Mouse (Mus musculus): Measurements from ENCODE around the gene Glyat. TPM values are rescaled to one million over a fixed set of nuclear protein-coding genes. Genes with fewer than 3 reads are reported as not detected.

Gene Glyat
- polyA plus RNA-seq (2015; fragmentation: Nextera tagmentation; extraction: Ambion mirVana): 0.23 and 0.38 TPM in 2 replicates

DNA sequence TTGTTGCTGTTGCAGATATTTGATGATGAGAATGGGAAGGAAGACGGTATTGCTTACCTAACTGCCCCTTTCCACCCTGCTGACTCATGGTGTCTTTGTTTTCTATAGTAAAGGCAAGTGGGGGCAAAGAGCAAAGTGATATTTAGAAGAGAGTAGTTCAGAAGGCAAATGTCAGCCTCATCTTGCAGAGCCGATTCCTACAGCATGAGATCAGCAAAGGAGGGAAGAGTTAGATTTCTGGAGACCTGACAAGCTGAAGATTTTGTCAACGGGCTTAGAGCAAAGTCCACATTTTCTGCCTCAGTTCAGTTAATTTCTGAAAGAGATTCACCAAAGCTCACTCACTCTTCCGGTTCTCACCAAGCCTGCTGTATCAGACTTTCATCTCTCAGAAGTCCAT is at the start of gene Glyat:
Gene Glyat (plus strand): TSS at position 133 of the 400 bp plus-strand sequence.
- H3K9ac ChIP-seq (ENCODE audit: low read depth, low read length): no peak within 1 kb of the TSS
- H3K4me1 ChIP-seq (ENCODE audit: control insufficient read depth, low read depth, low read length): no peaks in the 10 kb centered on the region
- H3K27me3 ChIP-seq (ENCODE audit: control insufficient read depth, insufficient read depth, low read depth, low read length): no peaks in the 10 kb centered on the region
- 38% methylated on average over 4 of the region's 4 CpGs for WGBS (ENCODE audit: insufficient replicate concordance)
- no peaks in the 10 kb centered on the region for H3K36me3 ChIP-seq (ENCODE audit: control insufficient read depth, insufficient read depth)
- no peak within 1 kb of the TSS for H3K4me2 ChIP-seq (ENCODE audit: low read depth, low read length)
- ATAC-seq (ENCODE audit: low read depth): no peak
- no peak within 1 kb of the TSS for H3K4me3 ChIP-seq (ENCODE audit: low read depth, low read length)
- H3K9me3 ChIP-seq (replicated peaks; ENCODE audit: control insufficient read depth, low read length): no peaks in the 10 kb centered on the region
- no peak within 1 kb of the TSS for H3K27ac ChIP-seq (ENCODE audit: low read length)

DNA sequence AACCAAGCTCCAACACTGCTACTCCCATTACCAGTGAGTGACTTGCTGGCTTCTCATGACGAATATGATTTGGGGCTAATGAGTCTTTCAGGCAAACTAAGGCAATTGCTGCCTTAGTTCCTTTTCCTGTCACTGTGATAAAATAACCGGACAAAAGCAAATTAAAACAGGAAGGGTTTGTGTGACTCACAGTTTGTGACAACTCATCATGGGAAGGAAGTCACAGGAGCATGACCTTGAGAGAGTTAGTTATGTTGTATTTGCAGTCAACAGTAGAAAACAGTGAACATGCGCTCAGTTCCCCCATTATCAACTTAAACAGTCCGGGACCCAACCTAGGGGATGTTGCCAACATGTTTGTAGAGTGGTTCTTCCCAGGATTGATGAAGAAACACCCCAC is 47.8 kb upstream of the Glyat start:
- Histone ChIP-seq H3K27ac (ENCODE audit: low read length) (no peak overlapping the region), H3K4me3 (ENCODE audit: low read depth, low read length) (no peak overlapping the region), H3K36me3 (ENCODE audit: control insufficient read depth, insufficient read depth) (peaks cover 27% of the 10 kb centered on the region), H3K9ac (ENCODE audit: low read depth, low read length) (no peak overlapping the region), H3K4me1 (ENCODE audit: control insufficient read depth, low read depth, low read length) (no peaks in the 10 kb centered on the region), H3K27me3 (ENCODE audit: control insufficient read depth, insufficient read depth, low read depth, low read length) (no peaks in the 10 kb centered on the region), H3K4me2 (ENCODE audit: low read depth, low read length) (no peak overlapping the region), H3K9me3 (replicated peaks; ENCODE audit: control insufficient read depth, low read length) (no peaks in the 10 kb centered on the region)
- whole genome bisulfite sequencing (ENCODE audit: insufficient replicate concordance): 48% methylated on average over 4 of the region's 4 CpGs
- no peak for ATAC-seq (ENCODE audit: low read depth)

DNA sequence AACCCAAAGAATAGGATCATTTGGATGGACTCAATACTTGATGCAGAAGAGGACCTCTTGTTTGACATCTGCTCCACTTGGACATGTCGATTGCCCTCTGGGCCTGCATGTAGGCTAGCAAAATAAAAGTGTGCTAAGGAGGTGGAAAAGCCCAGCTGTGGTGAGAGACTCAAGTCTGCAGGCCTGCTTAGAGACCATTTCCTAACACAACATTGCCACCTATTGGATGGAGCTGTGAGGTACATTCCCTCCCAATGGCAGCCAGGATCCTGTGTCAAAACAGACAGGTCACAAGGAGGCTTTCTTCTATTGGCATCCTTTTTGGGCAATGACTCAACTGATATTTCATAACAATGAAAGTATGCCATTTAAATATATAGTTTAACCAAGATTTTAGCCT is 41.2 kb upstream of the Glyat start:
- peaks cover 3% of the 10 kb centered on the region; the same call in 1 of the 2 replicates for H3K4me1 ChIP-seq (ENCODE audit: control insufficient read depth, low read depth, low read length)
- peaks cover 13% of the 10 kb centered on the region for H3K36me3 ChIP-seq (ENCODE audit: control insufficient read depth, insufficient read depth)
- WGBS (ENCODE audit: insufficient replicate concordance): 11% methylated on average over 1 of the region's 1 CpGs
- no peak overlapping the region for H3K27ac ChIP-seq (ENCODE audit: low read length)
- no peaks in the 10 kb centered on the region for H3K9me3 ChIP-seq (replicated peaks; ENCODE audit: control insufficient read depth, low read length)
- no peak overlapping the region for H3K4me3 ChIP-seq (ENCODE audit: low read depth, low read length)
- peaks cover 7% of the 10 kb centered on the region for H3K27me3 ChIP-seq (ENCODE audit: control insufficient read depth, insufficient read depth, low read depth, low read length)
- no peak for ATAC-seq (ENCODE audit: low read depth)
- no peak overlapping the region for H3K9ac ChIP-seq (ENCODE audit: low read depth, low read length)
- no peak overlapping the region for H3K4me2 ChIP-seq (ENCODE audit: low read depth, low read length)

DNA sequence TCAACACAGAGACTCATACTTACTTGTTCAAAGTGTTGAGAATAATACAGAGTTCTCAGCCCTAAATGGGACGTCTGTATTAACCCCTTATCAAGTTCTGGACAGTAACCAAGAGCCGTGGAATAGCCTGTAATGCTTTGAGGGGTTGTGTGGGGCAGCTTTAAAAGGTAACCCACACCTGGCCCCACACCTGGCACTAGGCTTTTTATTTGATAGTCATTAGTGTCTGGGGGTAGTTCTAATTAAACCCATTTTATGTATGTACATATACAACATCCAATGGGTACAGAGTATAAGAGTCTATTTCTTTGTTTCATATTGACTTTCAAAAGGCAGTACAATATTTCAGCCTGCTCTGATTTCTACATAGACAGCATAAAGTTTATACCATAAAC is 38.0 kb upstream of the Glyat start:
- no peak overlapping the region; the same call in 1 of the 2 replicates for H3K4me2 ChIP-seq (ENCODE audit: low read depth, low read length)
- no peak overlapping the region for H3K4me3 ChIP-seq (ENCODE audit: low read depth, low read length)
- 42% methylated on average over 2 of the region's 2 CpGs for WGBS (ENCODE audit: insufficient replicate concordance)
- H3K9ac ChIP-seq (ENCODE audit: low read depth, low read length): no peak overlapping the region
- H3K27ac ChIP-seq (ENCODE audit: low read length): no peak overlapping the region
- no peak for ATAC-seq (ENCODE audit: low read depth)
- H3K9me3 ChIP-seq (replicated peaks; ENCODE audit: control insufficient read depth, low read length): no peaks in the 10 kb centered on the region
- no peaks in the 10 kb centered on the region for H3K36me3 ChIP-seq (ENCODE audit: control insufficient read depth, insufficient read depth)
- peaks cover 3% of the 10 kb centered on the region; the same call in 1 of the 2 replicates for H3K4me1 ChIP-seq (ENCODE audit: control insufficient read depth, low read depth, low read length)
- H3K27me3 ChIP-seq (ENCODE audit: control insufficient read depth, insufficient read depth, low read depth, low read length): peaks cover 7% of the 10 kb centered on the region

DNA sequence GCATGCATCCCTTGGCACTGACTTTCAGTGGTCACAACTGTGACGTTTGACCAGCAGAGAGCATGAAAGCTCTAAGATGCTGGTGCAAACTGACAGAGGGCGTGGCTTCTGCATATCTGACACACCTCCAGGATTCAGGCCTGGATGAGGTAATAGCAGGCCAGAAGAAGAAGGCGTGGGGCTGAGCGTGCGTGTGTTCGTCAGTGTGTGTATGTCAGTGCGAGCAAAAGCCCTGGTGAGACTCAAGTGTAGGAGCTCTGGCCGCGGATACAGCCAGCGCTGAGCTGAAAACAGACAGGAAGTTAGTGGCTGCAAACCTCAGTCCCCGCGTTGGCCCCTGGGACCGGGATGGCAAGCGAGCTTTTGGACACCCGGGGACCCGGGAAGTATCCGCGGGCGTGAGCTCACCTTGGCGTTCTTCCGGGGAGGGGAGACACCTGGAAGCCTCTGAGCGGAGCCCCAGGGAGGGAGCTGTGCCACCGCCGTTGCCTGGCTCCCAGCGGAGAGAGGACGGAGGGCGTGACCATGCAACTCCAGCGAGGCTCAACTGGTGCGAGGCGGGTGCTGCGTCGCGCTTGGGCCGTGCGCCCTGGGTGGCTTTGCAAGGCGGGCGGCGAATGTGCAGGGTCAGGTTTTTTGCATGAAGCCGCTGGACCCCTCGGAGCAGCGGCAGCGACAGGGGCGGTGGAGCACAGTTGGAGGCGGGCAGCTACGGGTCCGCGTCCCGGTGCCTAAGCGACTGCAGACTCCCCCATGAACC is 37.4 kb upstream of the Glyat start:
- Histone ChIP-seq H3K9ac (ENCODE audit: low read depth, low read length) (peak overlapping the region; percentile 62), H3K27me3 (ENCODE audit: control insufficient read depth, insufficient read depth, low read depth, low read length) (peaks cover 7% of the 10 kb centered on the region), H3K36me3 (ENCODE audit: control insufficient read depth, insufficient read depth) (no peaks in the 10 kb centered on the region), H3K4me1 (ENCODE audit: control insufficient read depth, low read depth, low read length) (peaks cover 3% of the 10 kb centered on the region; the same call in 1 of the 2 replicates), H3K9me3 (replicated peaks; ENCODE audit: control insufficient read depth, low read length) (no peaks in the 10 kb centered on the region), H3K4me2 (ENCODE audit: low read depth, low read length) (peak overlapping the region; percentile 70), H3K27ac (ENCODE audit: low read length) (peak overlapping the region; percentile 74), H3K4me3 (ENCODE audit: low read depth, low read length) (peak overlapping the region; percentile 65)
- ATAC-seq (ENCODE audit: low read depth): peak; percentile 83
- WGBS (ENCODE audit: insufficient replicate concordance): under 1% methylated on average over 49 of the region's 49 CpGs

DNA sequence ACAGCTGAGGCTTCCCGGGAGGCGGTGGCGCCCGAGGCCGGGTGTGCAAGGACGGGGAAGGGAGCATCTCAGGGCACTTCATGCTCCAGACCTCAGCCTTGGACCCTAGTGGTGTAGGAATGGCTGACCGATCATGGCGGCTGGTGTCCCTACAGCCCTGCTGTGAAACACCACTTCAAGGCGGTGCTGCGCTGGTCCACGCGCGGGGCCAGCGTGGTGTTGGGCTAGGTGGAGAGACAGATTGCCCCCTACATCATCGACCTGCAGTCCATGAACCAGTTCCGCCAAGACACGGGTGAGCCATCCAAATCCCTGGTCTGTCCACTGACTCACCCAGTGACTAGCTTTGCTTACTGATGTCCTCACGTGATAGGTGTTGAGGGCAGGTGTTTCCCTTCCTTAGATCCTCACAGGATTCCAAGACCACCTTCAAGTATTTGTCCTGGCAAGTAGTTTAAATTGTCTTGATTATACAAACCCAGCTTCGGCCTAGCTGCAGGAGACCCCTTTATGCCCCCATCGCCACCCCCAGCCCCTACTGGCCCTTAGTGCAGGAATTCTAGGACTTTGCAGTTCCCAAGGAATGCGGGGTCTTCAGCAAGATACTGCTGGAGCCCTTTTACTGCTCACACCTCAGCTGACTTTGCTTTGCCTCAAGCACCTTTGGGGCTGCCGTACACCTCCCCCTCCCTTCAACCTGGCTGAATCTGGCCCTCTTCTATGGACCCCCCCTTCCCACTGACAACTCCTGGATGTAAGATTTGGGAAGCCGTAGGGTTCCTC is 36.6 kb upstream of the Glyat start:
- Histone ChIP-seq H3K4me3 (ENCODE audit: low read depth, low read length) (peak overlapping the region; percentile 65), H3K9ac (ENCODE audit: low read depth, low read length) (peak overlapping the region; percentile 62), H3K27me3 (ENCODE audit: control insufficient read depth, insufficient read depth, low read depth, low read length) (peaks cover 7% of the 10 kb centered on the region), H3K36me3 (ENCODE audit: control insufficient read depth, insufficient read depth) (no peaks in the 10 kb centered on the region), H3K4me1 (ENCODE audit: control insufficient read depth, low read depth, low read length) (peaks cover 3% of the 10 kb centered on the region; the same call in 1 of the 2 replicates), H3K4me2 (ENCODE audit: low read depth, low read length) (peak overlapping the region; percentile 70), H3K9me3 (replicated peaks; ENCODE audit: control insufficient read depth, low read length) (no peaks in the 10 kb centered on the region), H3K27ac (ENCODE audit: low read length) (peak overlapping the region; percentile 74)
- 17% methylated on average over 23 of the region's 23 CpGs for WGBS (ENCODE audit: insufficient replicate concordance)
- 0 out of 2 replicates have a peak, but pooled peaks have one; percentile 2 for ATAC-seq (ENCODE audit: low read depth)

DNA sequence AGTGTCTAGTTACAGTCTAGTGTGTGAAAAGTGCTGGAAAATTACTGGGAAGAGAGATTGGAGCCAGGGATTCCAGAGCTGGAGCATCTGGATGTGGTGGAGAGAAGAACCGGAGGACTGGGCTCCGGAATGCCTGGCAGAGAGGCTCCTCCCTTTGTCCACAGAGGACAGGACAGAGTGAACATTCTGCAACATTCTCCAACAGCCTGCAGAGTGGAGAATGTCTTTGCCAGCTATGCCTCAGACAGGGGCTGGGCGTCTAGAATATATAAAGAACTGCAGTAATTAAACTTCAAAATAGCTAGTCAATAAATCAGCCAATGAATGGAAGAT is 36.1 kb upstream of the Glyat start:
- 63% methylated on average over 3 of the region's 3 CpGs for WGBS (ENCODE audit: insufficient replicate concordance)
- Histone ChIP-seq H3K4me2 (ENCODE audit: low read depth, low read length) (peak overlapping the region; percentile 70), H3K9ac (ENCODE audit: low read depth, low read length) (no peak overlapping the region), H3K4me3 (ENCODE audit: low read depth, low read length) (peak overlapping the region; percentile 65), H3K27me3 (ENCODE audit: control insufficient read depth, insufficient read depth, low read depth, low read length) (peaks cover 7% of the 10 kb centered on the region), H3K4me1 (ENCODE audit: control insufficient read depth, low read depth, low read length) (peaks cover 3% of the 10 kb centered on the region; the same call in 1 of the 2 replicates), H3K27ac (ENCODE audit: low read length) (no peak overlapping the region), H3K36me3 (ENCODE audit: control insufficient read depth, insufficient read depth) (no peaks in the 10 kb centered on the region), H3K9me3 (replicated peaks; ENCODE audit: control insufficient read depth, low read length) (no peaks in the 10 kb centered on the region)
- no peak for ATAC-seq (ENCODE audit: low read depth)

DNA sequence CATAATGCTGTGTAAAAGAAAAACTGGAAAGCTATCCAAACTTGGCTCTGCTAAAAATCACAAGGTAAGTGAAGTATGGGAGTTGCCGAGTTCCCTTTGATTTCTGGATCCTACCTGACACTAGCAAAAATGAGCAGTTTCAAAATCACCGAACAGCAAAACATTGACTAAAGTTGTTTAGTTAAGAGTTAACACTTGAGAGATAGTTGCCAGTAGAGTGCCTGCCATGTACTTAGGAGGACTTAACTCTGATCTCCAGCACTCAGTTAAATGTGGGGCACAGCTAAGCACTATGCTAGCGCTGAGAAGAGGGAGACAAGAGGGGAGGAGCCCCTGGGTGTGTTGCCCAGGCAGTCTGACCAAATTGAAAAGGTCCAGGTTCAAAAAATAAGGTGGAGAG is 34.4 kb upstream of the Glyat start:
- Histone ChIP-seq H3K27ac (ENCODE audit: low read length) (no peak overlapping the region), H3K4me2 (ENCODE audit: low read depth, low read length) (no peak overlapping the region), H3K36me3 (ENCODE audit: control insufficient read depth, insufficient read depth) (no peaks in the 10 kb centered on the region), H3K9me3 (replicated peaks; ENCODE audit: control insufficient read depth, low read length) (no peaks in the 10 kb centered on the region), H3K4me3 (ENCODE audit: low read depth, low read length) (no peak overlapping the region), H3K4me1 (ENCODE audit: control insufficient read depth, low read depth, low read length) (peaks cover 3% of the 10 kb centered on the region; the same call in 1 of the 2 replicates), H3K27me3 (ENCODE audit: control insufficient read depth, insufficient read depth, low read depth, low read length) (peaks cover 7% of the 10 kb centered on the region), H3K9ac (ENCODE audit: low read depth, low read length) (no peak overlapping the region)
- 49% methylated on average over 3 of the region's 3 CpGs for WGBS (ENCODE audit: insufficient replicate concordance)
- no peak for ATAC-seq (ENCODE audit: low read depth)

DNA sequence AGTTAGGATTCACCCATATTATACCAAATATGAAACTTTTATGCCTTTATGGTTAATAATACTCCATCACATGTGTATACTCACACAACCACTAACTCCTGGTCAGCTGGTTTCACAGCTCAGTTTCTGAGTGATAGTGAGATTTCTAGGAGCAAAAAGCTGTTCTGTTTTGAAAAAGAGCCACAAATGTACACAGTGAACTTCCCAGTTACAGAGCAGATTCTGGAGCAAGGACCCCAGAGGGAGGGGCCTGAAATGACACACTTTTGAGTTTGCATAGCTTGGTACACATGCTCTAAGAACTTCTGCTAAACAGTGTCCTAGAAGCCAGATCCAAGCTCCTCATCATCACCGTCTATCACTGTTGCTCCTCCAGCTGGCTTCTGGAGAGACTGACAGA is 33.4 kb upstream of the Glyat start, which contains the start of gene Gm4952:
Gene Gm4952 (plus strand): TSS at position 301 of the 400 bp plus-strand sequence.
- Histone ChIP-seq H3K27me3 (ENCODE audit: control insufficient read depth, insufficient read depth, low read depth, low read length) (peaks cover 7% of the 10 kb centered on the region), H3K4me3 (ENCODE audit: low read depth, low read length) (no peak within 1 kb of the TSS), H3K9me3 (replicated peaks; ENCODE audit: control insufficient read depth, low read length) (no peaks in the 10 kb centered on the region), H3K27ac (ENCODE audit: low read length) (no peak within 1 kb of the TSS), H3K9ac (ENCODE audit: low read depth, low read length) (no peak within 1 kb of the TSS), H3K4me1 (ENCODE audit: control insufficient read depth, low read depth, low read length) (peaks cover 3% of the 10 kb centered on the region; the same call in 1 of the 2 replicates), H3K36me3 (ENCODE audit: control insufficient read depth, insufficient read depth) (no peaks in the 10 kb centered on the region), H3K4me2 (ENCODE audit: low read depth, low read length) (peak within 1 kb of the TSS; percentile 14; the same call in 1 of the 2 replicates)
- ATAC-seq (ENCODE audit: low read depth): no peak
- WGBS (ENCODE audit: insufficient replicate concordance): 48% methylated on average over 1 of the region's 1 CpGs
